Mouse (Mus musculus) liver, adult 2 months (tissue): ENCODE results near the gene Celf2.

Source experiments
- CTCF ChIP-seq: fragments of 200-500 bp; IDR thresholded peaks from 2 replicates; pipeline ENCODE4 v1.5.1; 2011; ENCODE audit warnings: low read depth, low read length, control low read depth
- POLR2A ChIP-seq: fragments of 200-500 bp; IDR thresholded peaks from 2 replicates; pipeline ENCODE4 v1.6.1; 2011; ENCODE audit warnings: low read length, control low read depth; ENCODE audit not compliant: insufficient read depth; ENCODE audit errors: extremely low read depth

DNA sequence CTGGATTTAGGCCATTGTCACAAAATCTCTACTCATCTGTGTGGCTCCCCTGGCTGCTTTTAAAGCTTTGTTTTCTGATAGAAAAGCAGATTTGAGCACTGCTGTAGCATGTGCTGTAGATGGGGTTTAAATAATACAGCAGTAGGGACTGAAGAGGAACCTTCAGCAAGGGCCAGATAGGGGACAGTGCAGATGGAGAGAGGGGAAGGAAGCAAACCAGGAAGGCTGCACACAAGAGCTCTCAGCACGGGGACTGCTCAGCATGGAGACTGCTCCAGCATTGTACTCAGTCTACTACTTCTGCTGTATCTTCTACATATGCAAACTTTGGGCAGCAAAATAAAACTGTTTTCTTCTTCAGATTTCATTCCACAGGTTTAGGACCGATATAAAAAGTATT lies 687.8 kb downstream of the Celf2 start:
- TF ChIP-seq POLR2A: no peak
- TF ChIP-seq CTCF: no peak
